Mouse (Mus musculus) liver, postnatal 0 days (tissue): ENCODE data around the gene Phf12.
A peak's percentile ranks its signal among the peaks of the same experiment; 100 is the strongest.

Experiments used
- CTCF ChIP-seq: sonication (generic); IDR thresholded peaks from 2 replicates; pipeline ENCODE4 v1.5.1; 2016; ENCODE audit warnings: antibody characterized with exemption, low read depth
- EP300 ChIP-seq: IDR thresholded peaks from 2 replicates; pipeline ENCODE4 v1.6.1; 2016; ENCODE audit warnings: antibody characterized with exemption, low read depth, mild to moderate bottlenecking

DNA sequence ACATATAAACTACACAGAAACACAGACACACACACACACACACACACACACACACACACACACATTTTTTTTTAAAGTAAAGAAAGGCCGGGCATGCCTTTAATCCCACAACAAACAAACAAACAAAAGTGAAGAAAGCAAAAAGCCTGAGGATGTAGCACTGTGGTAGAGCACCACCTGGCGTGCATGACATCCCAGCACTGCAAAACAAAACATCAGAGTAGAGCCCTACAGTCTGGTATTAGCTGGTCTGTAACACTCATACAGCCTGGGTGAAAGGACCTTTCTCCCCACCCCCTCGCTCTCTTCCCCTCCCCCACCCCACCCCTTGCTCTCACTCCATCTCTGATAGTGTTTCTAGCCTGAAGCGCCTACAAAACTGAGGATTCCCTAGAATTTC lies 6.7 kb upstream of the Phf12 start:
- TF ChIP-seq CTCF: peak; percentile 16; the same call in 1 of the 2 replicates
- no peak for TF ChIP-seq EP300
